Mouse (Mus musculus) thymus, postnatal 36 days (tissue): ENCODE data around the gene Reep6.

ENCODE experiments used
- DNase-seq, 2 experiments: peaks; one replicate each; pipeline ENCODE4 v3.0.0; 2022; ENCODE audit warnings: mixed read lengths in 2 of 2

The Reep6 gene

DNA sequence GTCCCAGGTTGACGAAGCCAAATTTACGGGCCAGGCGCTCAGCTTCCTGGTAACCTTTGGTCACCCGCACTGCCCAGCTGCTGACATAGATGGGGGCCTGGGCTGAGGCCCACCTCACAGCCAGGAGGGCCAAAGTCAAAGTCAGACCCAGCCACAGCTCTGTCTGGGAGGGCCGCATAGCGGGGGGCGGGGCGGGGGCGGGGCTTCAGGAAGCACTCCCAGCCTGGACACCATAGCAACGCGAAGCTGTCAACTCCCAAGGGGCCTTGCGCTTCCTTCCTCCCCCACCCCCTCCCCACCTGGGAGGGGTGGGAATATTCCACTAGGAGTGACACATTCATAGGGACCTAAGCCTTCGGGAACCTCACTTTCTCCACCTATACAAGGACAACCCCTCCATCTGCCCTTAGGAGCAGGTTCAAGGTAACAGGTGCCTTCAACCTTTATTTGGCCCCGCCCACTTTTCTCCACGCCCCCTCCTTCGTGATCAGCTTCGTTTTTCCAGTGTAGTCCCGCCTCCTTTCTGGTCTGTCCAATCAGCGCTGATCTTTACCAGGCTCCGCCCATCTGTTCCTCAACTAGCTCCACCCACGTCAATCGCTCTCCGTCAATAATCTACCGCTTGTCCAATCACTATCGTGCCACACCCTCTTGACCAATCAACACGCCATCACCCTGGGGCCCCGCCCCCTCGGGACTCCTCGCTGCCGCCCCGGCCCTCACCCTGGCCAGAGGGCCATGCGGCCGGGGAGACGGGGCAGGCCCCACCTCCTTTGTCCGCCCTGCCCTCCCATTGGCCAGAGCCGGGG lies at the start of gene Reep6, which contains the start of gene Pcsk4:
TSS of gene Reep6 (plus strand) at position 681 of the 809 bp plus-strand sequence.
TSS of gene Pcsk4 (minus strand) at position 226 of the 809 bp plus-strand sequence.
- peak; percentile 63 to 77 for DNase-seq

- no peak for DNase-seq
Measured at GRCm38 (mm10) chr10:80281304-80281703, 48.4 kb upstream of the Reep6 start.

DNA sequence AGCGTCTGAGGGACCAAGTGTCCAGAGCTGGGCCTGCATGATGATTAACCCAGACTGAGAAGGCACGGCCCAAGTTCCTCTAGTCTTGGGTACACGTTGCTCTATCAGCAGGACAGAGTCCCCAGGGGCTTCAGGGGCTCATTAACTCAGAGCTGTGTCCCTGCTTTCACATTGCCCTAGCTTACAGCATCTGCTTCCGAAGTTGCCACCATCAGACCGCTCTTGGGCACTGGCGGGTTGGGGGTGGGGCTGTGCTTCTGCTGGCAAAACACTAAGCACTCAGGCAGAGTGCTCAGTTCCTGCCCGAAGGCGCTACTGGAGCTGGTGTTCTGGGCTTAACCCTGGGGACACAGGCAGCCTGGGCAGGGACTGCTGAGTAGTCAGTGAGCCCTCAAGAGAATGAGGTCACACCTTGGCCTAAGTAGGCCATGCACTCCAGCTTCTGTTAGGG lies 47.8 kb upstream of the Reep6 start:
- DNase-seq: no peak

DNA sequence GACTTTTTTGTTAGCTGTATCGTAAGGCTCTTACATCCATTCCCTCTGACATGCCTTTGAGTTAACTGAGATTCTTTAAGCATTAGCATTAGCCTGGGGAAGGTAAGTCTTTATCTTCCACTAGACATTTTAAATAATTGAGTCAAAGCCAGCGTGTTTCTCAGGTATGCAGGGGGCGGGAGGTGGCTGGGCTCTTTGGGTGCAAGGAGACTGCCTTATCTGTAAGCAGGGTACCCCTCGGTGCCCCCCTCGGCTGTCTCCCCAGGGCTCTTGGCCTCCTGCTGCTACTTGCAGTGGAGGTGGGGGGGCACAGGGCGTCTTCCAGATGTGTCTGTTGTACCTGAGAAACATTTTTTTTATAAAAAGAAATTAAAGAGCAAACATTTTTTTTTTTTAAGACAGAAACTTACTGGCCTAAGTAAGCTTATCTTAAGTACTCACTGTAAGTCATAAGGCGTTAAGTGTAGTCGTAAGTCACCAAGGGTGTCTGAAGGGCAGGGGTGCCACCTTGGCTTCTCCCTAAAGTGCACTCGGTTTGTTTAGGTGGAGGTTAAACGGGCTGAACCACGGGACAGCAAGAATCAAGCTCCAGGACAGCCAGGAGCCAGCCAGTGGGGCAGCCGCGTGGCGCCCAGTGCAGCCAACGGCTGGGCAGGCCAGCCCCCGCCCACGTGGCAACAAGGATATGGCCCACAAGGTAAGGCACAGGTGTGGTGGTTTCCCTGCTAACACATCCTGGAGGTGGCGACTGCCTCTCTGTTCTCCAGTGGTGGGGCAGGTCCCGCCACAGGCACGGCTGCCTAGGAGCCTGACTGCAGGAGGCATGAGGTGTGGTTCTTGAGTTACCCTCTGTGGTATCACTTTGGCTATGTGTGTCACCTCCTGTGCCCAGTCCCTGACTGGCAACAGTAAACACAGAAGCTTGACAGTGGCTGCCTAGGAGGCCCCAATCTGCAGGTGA lies 47.0 kb upstream of the Reep6 start:
- DNase-seq: no peak

DNA sequence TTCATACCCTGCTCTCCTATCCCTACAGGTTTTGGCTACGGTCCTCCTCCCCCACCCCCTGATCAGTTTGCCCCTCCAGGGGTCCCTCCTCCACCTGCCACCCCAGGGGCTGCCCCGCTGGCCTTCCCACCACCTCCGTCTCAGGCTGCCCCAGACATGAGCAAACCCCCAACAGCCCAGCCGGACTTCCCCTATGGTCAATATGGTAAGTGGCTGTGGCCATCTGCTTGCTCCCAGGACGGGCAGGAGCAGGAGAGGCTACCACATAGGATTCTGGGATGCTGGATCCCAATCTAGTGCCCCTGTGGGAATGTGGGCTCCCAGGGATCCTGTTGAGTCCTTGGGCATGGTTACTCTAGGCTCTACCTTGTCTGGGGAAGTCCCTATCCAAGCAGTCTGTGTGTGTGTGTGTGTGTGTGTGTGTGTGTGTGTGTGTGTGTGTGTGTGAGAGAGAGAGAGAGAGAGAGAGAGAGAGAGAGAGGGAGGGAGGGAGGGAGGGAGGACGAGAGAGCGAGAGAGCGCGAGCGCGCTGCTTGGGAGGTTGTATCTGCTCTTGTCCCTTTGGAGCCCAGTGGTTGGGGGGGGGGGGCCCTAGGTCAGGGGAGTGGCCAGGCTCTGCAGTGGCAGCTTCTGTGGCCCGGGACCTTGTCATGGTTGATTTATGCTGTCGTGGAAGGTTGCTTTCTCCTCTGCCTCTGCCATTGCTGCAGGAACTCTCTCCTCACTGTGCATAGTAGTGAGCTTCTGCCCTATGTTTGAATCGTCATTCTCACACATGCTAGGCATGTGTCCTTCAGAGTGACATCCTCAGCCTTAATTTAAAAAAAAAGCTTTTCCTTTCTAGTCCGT lies 44.3 kb upstream of the Reep6 start:
- DNase-seq: no peak

GRCm38 (mm10) chr10:80288097-80288496 lies 41.7 kb upstream of the Reep6 start:
- DNase-seq: no peak

DNA sequence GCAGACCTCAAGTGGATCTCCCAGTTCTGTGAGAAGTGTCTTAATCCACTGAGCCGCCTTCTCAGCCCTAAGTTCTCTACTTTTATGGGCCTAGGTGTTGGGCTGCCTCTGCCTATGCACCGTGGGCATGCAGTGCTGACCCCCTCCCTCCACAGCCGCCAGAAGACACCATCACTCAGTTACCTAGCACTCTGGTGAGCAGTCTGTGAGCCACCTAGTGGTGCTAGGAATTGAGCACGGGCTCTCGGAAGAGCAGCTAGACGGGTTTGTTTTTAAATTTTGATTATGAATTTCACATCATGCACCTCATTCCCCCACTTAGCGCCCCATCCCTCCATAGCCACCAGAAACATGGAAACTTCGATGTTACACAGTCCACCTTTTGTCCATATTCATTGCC lies 41.1 kb upstream of the Reep6 start:
- no peak for DNase-seq

- peak; percentile 93 to 95 for DNase-seq
Measured at GRCm38 (mm10) chr10:80292251-80293146, 37.3 kb upstream of the Reep6 start, which contains the start of gene Rps15. TSS of gene Rps15 (plus strand) at chr10:80292453.

- no peak for DNase-seq
Measured at GRCm38 (mm10) chr10:80293325-80293724, 36.4 kb upstream of the Reep6 start.

DNA sequence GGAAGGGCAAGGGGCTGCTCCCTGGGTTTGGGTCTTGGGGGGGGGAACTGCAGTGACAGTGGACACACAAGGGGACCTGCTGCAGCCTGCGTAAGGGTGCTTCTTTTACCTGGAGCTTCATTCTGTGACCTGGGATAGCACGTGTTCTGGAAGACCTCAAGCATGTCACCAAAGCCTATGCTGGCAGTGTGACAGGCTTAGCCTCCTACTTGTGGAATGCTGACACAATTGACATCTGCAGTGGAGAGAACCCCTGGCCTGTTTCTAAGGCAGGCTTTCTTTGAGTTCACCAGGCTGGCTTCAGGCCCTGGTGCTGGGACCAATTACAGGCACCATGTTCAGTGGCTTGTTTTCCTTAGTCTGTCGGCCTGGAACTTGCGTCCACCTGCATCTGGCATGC lies 35.4 kb upstream of the Reep6 start:
- DNase-seq: no peak

GRCm38 (mm10) chr10:80294788-80295303 lies 34.9 kb upstream of the Reep6 start:
- no peak for DNase-seq

DNA sequence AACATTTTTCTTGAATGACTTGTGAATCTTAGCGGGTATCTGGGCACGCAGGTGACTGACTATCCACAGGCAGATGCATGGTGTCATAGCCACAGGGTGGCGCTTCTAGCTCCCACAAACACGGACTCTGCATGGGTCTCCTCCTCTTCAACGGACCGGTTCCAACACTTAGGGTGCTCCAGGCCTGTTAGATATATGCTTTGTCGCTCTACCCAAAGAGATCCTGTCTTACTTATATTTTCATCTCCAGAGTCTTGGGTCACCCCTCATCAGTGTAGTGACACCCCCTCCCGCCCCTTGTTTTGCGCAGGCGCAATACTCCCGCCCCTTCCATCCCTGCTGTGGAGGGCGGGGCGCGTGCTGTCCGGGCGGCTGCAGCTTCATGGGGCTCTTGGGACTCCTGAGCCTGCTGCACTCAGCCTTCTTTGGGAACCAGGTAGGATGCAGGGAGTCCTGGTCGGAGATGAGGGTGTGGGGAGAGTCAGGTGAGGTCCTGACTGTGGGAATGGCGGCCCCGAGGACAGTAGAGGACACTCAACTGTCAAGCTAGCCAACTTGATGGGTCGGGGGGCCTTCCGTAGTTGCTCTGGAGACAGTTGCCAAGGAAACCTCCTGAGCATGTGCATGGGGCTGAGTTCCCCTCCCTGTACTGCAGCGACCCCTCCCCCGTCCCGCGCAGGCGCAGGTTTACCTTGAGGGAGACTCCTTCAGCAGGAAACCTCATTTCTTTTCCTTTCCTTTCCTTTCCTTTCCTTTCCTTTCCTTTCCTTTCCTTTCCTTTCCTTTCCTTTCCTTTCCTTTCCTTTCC lies 33.9 kb upstream of the Reep6 start, which contains the start of gene Apc2:
TSS of gene Apc2 (plus strand) at position 360 of the 808 bp plus-strand sequence.
- peak; percentile 62 to 67 for DNase-seq

GRCm38 (mm10) chr10:80296824-80297223 lies 32.9 kb upstream of the Reep6 start:
- DNase-seq: no peak

DNA sequence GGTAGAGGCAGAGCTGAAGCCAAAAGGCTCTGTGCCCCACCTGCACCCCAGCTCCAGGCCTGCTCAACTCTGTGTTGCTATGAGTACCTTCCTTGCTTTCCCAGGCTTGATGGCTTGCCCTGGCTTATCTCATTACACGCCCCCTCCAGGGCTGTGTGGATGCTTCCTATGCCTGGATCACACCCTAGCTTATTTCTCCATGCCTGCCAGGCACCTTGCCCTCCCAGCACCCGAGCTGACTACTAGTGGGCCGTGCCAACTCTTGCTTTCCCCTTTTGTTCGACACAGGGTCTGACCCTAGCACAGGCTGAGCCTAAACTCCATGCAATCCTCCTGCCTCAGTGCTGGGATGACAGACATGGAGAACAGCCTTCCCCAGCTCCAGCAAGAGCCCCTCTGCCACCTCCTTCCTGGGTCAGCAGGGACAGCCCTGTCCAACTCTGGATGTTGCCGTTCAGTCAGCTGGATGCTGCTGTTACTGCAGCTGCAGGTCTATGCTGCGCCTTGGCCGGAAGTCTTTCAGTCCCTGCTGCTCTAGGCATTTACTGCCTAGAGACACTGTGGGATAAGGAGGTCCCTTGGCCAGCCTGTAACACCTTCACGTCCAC lies 32.1 kb upstream of the Reep6 start:
- no peak for DNase-seq

DNA sequence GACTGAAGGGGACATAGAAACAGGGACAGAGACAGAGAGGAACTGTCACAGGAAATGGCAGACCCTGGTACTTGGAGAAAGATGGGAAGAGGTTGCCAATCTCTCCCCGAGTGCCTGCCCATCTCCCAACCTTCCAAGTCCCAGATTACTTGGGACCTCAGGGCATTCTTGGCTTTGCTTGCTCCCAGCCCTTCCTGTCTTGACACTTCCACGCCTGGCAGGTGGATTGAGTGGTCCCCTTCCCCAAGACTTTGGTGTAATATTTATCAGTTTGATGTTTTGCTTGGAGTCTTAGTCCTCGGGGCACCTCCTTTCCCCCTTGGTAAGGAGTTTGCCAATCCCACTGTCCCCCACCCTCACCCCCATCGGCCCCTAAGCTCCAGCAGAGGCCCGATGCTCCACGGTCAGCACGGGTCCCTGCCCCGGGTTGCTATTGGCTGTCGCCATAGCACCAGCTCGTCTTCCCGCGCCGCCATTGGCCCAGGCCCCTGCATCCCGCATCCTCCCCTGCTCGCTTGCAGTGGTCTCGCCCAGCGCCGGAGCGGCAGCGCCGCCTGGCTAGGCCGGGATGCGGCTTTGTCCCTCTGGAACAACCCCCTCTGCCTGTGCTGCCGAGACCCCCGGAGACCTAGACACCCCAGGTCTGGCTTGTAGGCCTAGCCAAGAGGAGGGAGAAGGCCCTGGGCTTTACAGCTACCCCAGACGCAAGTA lies 31.0 kb upstream of the Reep6 start:
- no peak for DNase-seq

- no peak for DNase-seq
Measured at GRCm38 (mm10) chr10:80299301-80299700, 30.5 kb upstream of the Reep6 start.

DNA sequence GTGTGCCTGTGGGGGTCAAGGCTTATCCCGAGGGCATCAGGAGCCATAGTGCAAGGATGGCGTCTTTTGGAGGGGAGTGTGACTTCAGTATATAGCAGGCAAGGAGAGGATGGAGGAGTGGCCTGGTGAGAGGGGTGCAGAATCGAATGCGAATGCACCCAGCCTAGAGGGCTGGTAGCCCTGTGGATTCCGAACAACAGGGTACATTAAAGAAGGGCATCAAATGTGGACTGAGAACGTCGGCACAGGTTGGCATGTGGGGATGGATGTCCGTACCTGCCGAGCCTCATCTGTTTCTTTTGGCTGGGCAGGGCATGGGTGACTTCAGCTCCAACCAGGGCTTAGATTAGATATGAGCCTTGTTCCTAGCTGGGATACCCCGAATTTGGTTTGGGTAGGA lies 29.9 kb upstream of the Reep6 start:
- DNase-seq: no peak

GRCm38 (mm10) chr10:80300672-80301181 lies 29.0 kb upstream of the Reep6 start:
- no peak for DNase-seq
